Mouse (Mus musculus): ENCODE measurements at regions not wholly inside any gene's neighbourhood (a gene's known extent, or its start where the extent isn't known, plus 50 kb on each side); places are given as distances from the start of the nearest gene placed in this dataset.

DNA sequence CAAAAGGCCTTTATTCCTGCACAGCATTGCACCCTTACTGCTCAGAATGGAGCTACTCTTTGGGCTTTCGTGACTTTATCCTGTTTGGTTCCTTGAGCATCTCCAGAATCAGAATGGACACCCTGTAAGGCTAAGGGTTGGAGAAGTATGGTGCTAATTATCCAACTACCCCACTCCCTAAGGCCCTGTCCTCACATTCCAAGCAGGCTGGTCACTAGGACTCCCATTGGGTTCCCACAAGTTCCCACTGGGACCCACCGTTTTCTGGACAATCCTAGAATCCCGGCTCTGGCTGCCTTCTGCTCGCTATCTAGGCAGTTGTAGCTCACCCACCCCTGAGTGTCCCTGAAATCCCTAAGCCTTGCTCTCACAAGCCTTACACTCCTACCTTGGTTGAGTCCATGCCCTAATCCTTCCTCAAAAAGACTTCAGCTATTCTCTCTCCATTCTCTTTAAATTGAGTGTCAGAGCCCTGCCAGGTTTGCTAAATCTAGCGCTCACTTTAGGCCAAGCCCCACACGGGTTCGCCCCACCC lies 146.1 kb downstream of the Efcab1 start:
- Histone ChIP-seq H3K4me1 (ENCODE audit: control insufficient read depth, insufficient read depth, low read length) (peaks cover 18% of the 10 kb centered on the region), H3K9me3 (replicated peaks; ENCODE audit: control insufficient read depth, low read length) (no peaks in the 10 kb centered on the region), H3K4me3 (ENCODE audit: low read depth, low read length) (peak overlapping the region; percentile 2; the same call in 1 of the 2 replicates), H3K27me3 (ENCODE audit: control insufficient read depth, insufficient read depth, low read length) (no peaks in the 10 kb centered on the region), H3K27ac (ENCODE audit: low read depth, low read length) (peak overlapping the region; percentile 70), H3K36me3 (ENCODE audit: control insufficient read depth, insufficient read depth, low read length) (no peaks in the 10 kb centered on the region), H3K4me2 (peak overlapping the region; percentile 57), H3K9ac (ENCODE audit: low read depth, low read length) (peak overlapping the region; percentile 10; the same call in 1 of the 2 replicates)
- 16% methylated on average over 7 of the region's 7 CpGs for WGBS (ENCODE audit: insufficient replicate concordance)
- peak; percentile 17; the same call in 1 of the 2 replicates for ATAC-seq (replicated peaks; ENCODE audit: insufficient number of reproducible peaks, low FRiP score, low TSS enrichment)

DNA sequence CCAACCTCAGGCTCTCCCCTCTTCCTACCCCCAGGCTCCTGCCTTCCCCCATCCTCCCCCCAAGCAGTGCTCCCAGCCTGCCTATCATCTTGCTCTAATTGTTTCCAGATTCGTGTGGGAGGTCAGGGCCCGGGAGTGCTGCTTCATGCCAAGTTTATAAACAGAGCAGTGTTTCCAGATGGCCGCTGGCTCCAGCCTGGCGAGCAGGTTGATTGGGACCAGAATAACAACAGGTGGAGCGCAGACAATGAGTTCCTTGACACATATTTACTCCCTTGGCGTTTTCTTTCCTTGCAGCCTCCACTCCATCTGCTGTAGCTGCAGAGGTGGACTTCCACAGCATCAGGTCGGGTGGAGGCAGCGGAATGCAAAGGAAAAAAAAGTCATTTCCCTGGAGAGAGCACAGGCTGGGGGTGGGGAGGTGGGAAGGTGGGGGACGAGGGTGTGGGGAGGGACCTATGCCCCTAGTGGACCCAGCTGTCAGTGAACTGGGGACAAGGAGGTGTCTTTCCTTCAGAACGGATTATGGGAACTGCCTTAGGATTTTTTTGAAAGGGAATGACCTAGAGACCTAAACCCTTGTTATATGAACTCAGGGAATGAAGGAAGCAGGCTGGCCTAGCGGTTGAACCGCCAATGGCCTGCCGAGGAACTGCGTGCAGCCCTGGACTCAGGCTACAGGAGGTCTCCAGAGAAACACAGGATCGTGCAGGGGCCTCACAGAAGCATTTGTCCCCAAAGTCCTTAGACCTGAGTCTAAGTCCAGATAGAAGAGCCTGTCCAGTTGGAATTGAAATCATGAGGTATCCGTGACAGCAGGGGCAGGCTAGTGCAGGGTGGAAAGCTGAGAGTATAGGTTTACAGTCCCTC lies 146.8 kb downstream of the Efcab1 start:
- peak overlapping the region; percentile 43; the same call in 1 of the 2 replicates for H3K9ac ChIP-seq (ENCODE audit: low read depth, low read length)
- H3K27me3 ChIP-seq (ENCODE audit: control insufficient read depth, insufficient read depth, low read length), result no peaks in the 10 kb centered on the region
- peak overlapping the region; percentile 70 for H3K27ac ChIP-seq (ENCODE audit: low read depth, low read length)
- peaks cover 18% of the 10 kb centered on the region for H3K4me1 ChIP-seq (ENCODE audit: control insufficient read depth, insufficient read depth, low read length)
- no peaks in the 10 kb centered on the region for H3K36me3 ChIP-seq (ENCODE audit: control insufficient read depth, insufficient read depth, low read length)
- no peaks in the 10 kb centered on the region for H3K9me3 ChIP-seq (replicated peaks; ENCODE audit: control insufficient read depth, low read length)
- peak overlapping the region; percentile 57 for H3K4me2 ChIP-seq
- peak overlapping the region; percentile 2 for H3K4me3 ChIP-seq (ENCODE audit: low read depth, low read length)
- ATAC-seq (replicated peaks; ENCODE audit: insufficient number of reproducible peaks, low FRiP score, low TSS enrichment), result peak; percentile 77
- WGBS (ENCODE audit: insufficient replicate concordance), result 3% methylated on average over 16 of the region's 16 CpGs

DNA sequence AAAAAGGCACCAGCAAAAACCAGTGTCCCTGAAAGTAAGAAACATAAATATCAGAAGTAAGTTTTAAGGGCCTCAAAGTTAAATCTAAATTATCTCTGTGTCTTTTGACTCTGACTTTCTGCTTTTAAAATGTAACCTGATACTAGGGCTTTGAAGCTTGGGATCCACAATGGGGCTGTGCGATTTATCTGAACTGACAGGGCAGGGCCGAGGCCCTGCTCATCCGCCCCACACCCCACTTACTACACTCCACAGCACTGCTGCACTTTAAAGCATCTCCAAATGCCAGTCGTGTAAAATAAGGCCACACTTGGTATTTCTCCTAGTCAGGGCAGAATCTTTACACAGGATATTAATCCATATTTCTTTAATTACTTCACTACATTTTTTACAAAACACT lies 147.4 kb downstream of the Efcab1 start:
- Histone ChIP-seq H3K36me3 (ENCODE audit: control insufficient read depth, insufficient read depth, low read length) (no peaks in the 10 kb centered on the region), H3K27me3 (ENCODE audit: control insufficient read depth, insufficient read depth, low read length) (no peaks in the 10 kb centered on the region), H3K9me3 (replicated peaks; ENCODE audit: control insufficient read depth, low read length) (no peaks in the 10 kb centered on the region), H3K4me2 (no peak overlapping the region; the same call in 1 of the 2 replicates), H3K4me1 (ENCODE audit: control insufficient read depth, insufficient read depth, low read length) (peaks cover 18% of the 10 kb centered on the region), H3K9ac (ENCODE audit: low read depth, low read length) (no peak overlapping the region), H3K4me3 (ENCODE audit: low read depth, low read length) (no peak overlapping the region), H3K27ac (ENCODE audit: low read depth, low read length) (peak overlapping the region; percentile 70)
- 6% methylated on average over 4 of the region's 4 CpGs for WGBS (ENCODE audit: insufficient replicate concordance)
- ATAC-seq (replicated peaks; ENCODE audit: insufficient number of reproducible peaks, low FRiP score, low TSS enrichment), result peak; percentile 65; the same call in 1 of the 2 replicates

DNA sequence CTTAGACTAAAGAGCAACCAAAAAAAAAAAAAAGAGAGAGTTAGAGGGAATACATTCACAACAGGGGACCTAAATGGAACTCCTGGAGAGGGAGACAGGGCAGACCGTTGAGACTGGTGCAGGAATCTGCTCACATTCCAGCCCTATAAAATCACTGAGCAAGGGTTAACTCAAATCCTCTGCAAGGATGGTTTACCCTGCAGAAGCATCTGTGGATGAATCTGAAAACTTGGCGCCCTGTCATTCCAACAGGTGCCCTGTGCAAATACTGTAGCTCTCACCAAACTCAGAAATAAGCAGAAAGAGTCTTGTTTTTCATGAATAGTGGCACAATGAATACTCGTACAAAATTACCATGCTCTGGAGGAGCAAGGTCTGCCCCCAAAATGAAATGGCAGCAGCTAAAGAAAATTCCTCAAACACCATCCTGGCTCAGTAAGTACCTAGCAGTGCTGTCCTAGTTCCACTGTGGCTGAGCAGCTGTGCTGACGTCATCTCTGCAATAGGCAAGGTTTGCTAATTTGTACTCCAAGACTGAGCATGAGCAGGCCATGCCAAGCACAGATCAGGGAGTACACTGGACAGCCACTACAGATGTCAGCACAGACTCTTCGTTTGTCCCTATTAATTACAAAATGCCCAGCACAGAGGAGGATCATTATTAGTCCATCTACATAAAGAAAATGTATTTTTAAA lies 148.0 kb downstream of the Efcab1 start:
- Histone ChIP-seq H3K4me3 (ENCODE audit: low read depth, low read length) (no peak overlapping the region), H3K9ac (ENCODE audit: low read depth, low read length) (no peak overlapping the region), H3K9me3 (replicated peaks; ENCODE audit: control insufficient read depth, low read length) (no peaks in the 10 kb centered on the region), H3K4me1 (ENCODE audit: control insufficient read depth, insufficient read depth, low read length) (peaks cover 18% of the 10 kb centered on the region), H3K4me2 (no peak overlapping the region), H3K27me3 (ENCODE audit: control insufficient read depth, insufficient read depth, low read length) (no peaks in the 10 kb centered on the region), H3K27ac (ENCODE audit: low read depth, low read length) (no peak overlapping the region), H3K36me3 (ENCODE audit: control insufficient read depth, insufficient read depth, low read length) (no peaks in the 10 kb centered on the region)
- WGBS (ENCODE audit: insufficient replicate concordance), result 28% methylated on average over 5 of the region's 5 CpGs
- ATAC-seq (replicated peaks; ENCODE audit: insufficient number of reproducible peaks, low FRiP score, low TSS enrichment), result no peak

DNA sequence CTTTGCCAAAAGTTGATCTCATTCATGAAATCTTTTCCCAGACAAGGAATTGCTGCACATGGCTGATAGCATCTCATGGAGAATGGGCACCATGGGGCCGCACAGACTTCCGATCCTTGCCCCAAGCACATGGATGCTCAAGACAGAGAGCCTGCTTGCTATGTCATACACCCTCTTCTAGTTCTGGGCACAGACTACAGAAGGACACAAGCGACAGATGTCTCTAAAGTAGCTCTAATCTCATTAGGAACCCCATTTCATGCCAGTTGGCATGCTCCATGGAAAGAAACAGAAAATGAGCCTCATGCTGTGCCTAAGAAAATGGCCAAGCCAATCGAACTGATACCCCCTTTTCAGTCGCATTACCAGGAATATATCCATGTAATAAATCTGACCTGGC lies 149.3 kb downstream of the Efcab1 start:
- no peaks in the 10 kb centered on the region for H3K36me3 ChIP-seq (ENCODE audit: control insufficient read depth, insufficient read depth, low read length)
- no peaks in the 10 kb centered on the region for H3K27me3 ChIP-seq (ENCODE audit: control insufficient read depth, insufficient read depth, low read length)
- ATAC-seq (replicated peaks; ENCODE audit: insufficient number of reproducible peaks, low FRiP score, low TSS enrichment), result no peak
- no peak overlapping the region for H3K9ac ChIP-seq (ENCODE audit: low read depth, low read length)
- WGBS (ENCODE audit: insufficient replicate concordance), result 86% methylated on average over 5 of the region's 5 CpGs
- no peak overlapping the region for H3K4me2 ChIP-seq
- H3K4me3 ChIP-seq (ENCODE audit: low read depth, low read length), result no peak overlapping the region
- H3K27ac ChIP-seq (ENCODE audit: low read depth, low read length), result no peak overlapping the region
- no peaks in the 10 kb centered on the region for H3K9me3 ChIP-seq (replicated peaks; ENCODE audit: control insufficient read depth, low read length)
- peaks cover 18% of the 10 kb centered on the region for H3K4me1 ChIP-seq (ENCODE audit: control insufficient read depth, insufficient read depth, low read length)

DNA sequence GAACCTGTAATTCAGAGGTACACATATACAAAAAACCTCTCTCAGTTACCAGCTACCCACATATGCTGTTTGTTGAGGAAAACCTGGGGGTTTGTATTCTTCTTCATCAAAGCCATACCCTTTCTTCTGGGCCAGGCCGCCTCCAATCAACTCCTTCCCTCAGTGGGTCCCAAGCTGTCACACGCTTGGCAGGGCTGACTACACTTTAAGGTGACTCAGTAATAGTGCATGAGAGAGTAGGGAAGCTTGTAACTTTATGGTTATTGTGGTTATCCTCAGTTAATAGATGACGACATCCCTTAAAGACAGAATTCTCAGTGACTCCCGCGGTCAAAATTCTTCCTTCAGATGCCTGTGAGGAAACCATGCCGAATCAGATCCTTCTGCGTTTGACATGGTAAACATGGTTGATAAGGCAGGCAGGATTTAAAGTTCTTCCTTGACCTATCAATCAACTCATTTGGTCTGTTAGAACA lies 164.1 kb downstream of the Efcab1 start:
- Histone ChIP-seq H3K27me3 (ENCODE audit: control insufficient read depth, insufficient read depth, low read length) (no peaks in the 10 kb centered on the region), H3K36me3 (ENCODE audit: control insufficient read depth, insufficient read depth, low read length) (no peaks in the 10 kb centered on the region), H3K9ac (ENCODE audit: low read depth, low read length) (no peak overlapping the region), H3K4me1 (ENCODE audit: control insufficient read depth, insufficient read depth, low read length) (no peaks in the 10 kb centered on the region), H3K27ac (ENCODE audit: low read depth, low read length) (no peak overlapping the region), H3K9me3 (replicated peaks; ENCODE audit: control insufficient read depth, low read length) (no peaks in the 10 kb centered on the region), H3K4me3 (ENCODE audit: low read depth, low read length) (no peak overlapping the region), H3K4me2 (no peak overlapping the region)
- WGBS (ENCODE audit: insufficient replicate concordance), result 86% methylated on average over 7 of the region's 7 CpGs
- no peak for ATAC-seq (replicated peaks; ENCODE audit: insufficient number of reproducible peaks, low FRiP score, low TSS enrichment)

DNA sequence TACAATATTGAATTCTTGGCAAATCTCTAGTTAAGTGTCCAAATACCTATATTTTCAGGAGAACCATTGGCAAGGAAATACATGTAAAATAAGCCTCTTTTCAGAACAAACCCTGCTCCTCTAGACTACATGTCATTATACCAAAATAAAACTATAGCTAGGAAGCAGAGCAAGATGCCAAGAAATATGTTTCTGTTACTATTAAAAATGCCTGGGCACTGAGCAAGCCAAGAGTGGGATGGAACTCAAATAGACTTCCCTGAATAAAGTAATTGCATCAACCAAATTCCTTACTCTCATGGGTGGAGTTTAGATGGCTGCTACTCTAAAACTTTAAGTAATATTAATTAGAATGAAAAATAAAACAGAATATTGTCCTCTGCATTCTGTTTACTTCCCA lies 168.0 kb downstream of the Efcab1 start:
- Histone ChIP-seq H3K36me3 (ENCODE audit: control insufficient read depth, insufficient read depth, low read length) (no peaks in the 10 kb centered on the region), H3K27ac (ENCODE audit: low read depth, low read length) (no peak overlapping the region), H3K4me2 (no peak overlapping the region), H3K9ac (ENCODE audit: low read depth, low read length) (no peak overlapping the region), H3K4me1 (ENCODE audit: control insufficient read depth, insufficient read depth, low read length) (no peaks in the 10 kb centered on the region), H3K27me3 (ENCODE audit: control insufficient read depth, insufficient read depth, low read length) (no peaks in the 10 kb centered on the region), H3K9me3 (replicated peaks; ENCODE audit: control insufficient read depth, low read length) (no peaks in the 10 kb centered on the region), H3K4me3 (ENCODE audit: low read depth, low read length) (no peak overlapping the region)
- no peak for ATAC-seq (replicated peaks; ENCODE audit: insufficient number of reproducible peaks, low FRiP score, low TSS enrichment)

DNA sequence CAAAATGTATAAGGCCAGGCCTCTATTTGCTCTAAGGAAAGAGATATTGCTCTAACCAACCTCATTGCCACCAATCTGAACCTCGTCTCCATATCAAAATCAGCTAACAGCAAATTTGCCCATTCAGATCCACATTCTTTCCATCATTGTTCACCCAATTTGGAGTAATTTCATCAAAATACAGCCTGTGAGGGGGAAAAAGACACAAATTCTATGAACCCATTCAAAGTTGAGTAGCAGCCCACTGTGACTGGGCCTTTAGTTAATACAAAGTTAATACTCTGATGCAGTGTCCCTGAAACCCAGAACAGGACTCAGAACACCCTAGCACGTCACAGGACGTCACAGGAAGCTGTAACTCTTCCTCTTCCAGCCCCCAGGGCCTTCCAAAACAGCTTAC lies 177.3 kb downstream of the Efcab1 start:
- WGBS (ENCODE audit: insufficient replicate concordance), result 58% methylated on average over 3 of the region's 3 CpGs
- Histone ChIP-seq H3K4me2 (no peak overlapping the region), H3K36me3 (ENCODE audit: control insufficient read depth, insufficient read depth, low read length) (no peaks in the 10 kb centered on the region), H3K27me3 (ENCODE audit: control insufficient read depth, insufficient read depth, low read length) (no peaks in the 10 kb centered on the region), H3K4me1 (ENCODE audit: control insufficient read depth, insufficient read depth, low read length) (peaks cover 2% of the 10 kb centered on the region; the same call in 1 of the 2 replicates), H3K9ac (ENCODE audit: low read depth, low read length) (no peak overlapping the region), H3K9me3 (replicated peaks; ENCODE audit: control insufficient read depth, low read length) (no peaks in the 10 kb centered on the region), H3K27ac (ENCODE audit: low read depth, low read length) (no peak overlapping the region), H3K4me3 (ENCODE audit: low read depth, low read length) (no peak overlapping the region)
- ATAC-seq (replicated peaks; ENCODE audit: insufficient number of reproducible peaks, low FRiP score, low TSS enrichment), result no peak

Data from heart, embryonic 11.5 days (tissue).